Mouse (Mus musculus) left cerebral cortex, adult 9 months (tissue): ENCODE results near the gene Ern1.
"Not testable (repeated sequence)": the region's sequence is repeated elsewhere in the genome, so short reads cannot be mapped to it uniquely, and the experiment has no call there.

Source experiments
- DNase-seq, 2 experiments: peaks; one replicate each; pipeline ENCODE4 v3.0.0; 2022; ENCODE audit warnings: low spot score in 2 of 2

Ern1 gene

GRCm38 (mm10) chr11:106437543-106437942, 50.1 kb downstream of the Ern1 start:
- DNase-seq: no peak

- DNase-seq: no peak
Observed at GRCm38 (mm10) chr11:106437039-106437438, 50.6 kb downstream of the Ern1 start.

- no peak for DNase-seq
Observed at GRCm38 (mm10) chr11:106430392-106430791, 57.3 kb downstream of the Ern1 start.

GRCm38 (mm10) chr11:106429689-106430088, 58.0 kb downstream of the Ern1 start:
- no peak for DNase-seq

- no peak for DNase-seq
Observed at GRCm38 (mm10) chr11:106428556-106428955, 59.1 kb downstream of the Ern1 start.

- no peak for DNase-seq
Observed at GRCm38 (mm10) chr11:106428106-106428505, 59.5 kb downstream of the Ern1 start.

GRCm38 (mm10) chr11:106426447-106426846, 61.2 kb downstream of the Ern1 start:
- DNase-seq: no peak

GRCm38 (mm10) chr11:106425201-106425600, 62.5 kb downstream of the Ern1 start:
- DNase-seq: no peak

GRCm38 (mm10) chr11:106419262-106420102, 68.2 kb downstream of the Ern1 start:
- no peak for DNase-seq

GRCm38 (mm10) chr11:106418622-106419196, 68.9 kb downstream of the Ern1 start:
- DNase-seq: peak; percentile 48 to 90

GRCm38 (mm10) chr11:106417860-106418259, 69.8 kb downstream of the Ern1 start:
- DNase-seq: no peak

GRCm38 (mm10) chr11:106416331-106416730, 71.3 kb downstream of the Ern1 start:
- DNase-seq: no peak

GRCm38 (mm10) chr11:106412641-106413360, 74.9 kb downstream of the Ern1 start:
- no peak for DNase-seq

GRCm38 (mm10) chr11:106411157-106411556, 76.5 kb downstream of the Ern1 start:
- DNase-seq: no peak

GRCm38 (mm10) chr11:106410507-106410906, 77.1 kb downstream of the Ern1 start:
- DNase-seq: no peak

GRCm38 (mm10) chr11:106410011-106410410, 77.6 kb downstream of the Ern1 start:
- DNase-seq: no peak

- no peak for DNase-seq
Observed at GRCm38 (mm10) chr11:106398481-106398880, 89.2 kb downstream of the Ern1 start.

GRCm38 (mm10) chr11:106397656-106398055, 90.0 kb downstream of the Ern1 start:
- DNase-seq: peak in 1 of 2 experiments; percentile 20

GRCm38 (mm10) chr11:106394055-106394454, 93.6 kb downstream of the Ern1 start:
- not testable (repeated sequence) for DNase-seq

GRCm38 (mm10) chr11:106393331-106393616, 94.4 kb downstream of the Ern1 start:
- DNase-seq: no peak

- no peak for DNase-seq
Observed at GRCm38 (mm10) chr11:106392597-106393330, 94.9 kb downstream of the Ern1 start.

- DNase-seq: peak in 1 of 2 experiments; percentile 74
Observed at GRCm38 (mm10) chr11:106391546-106392188, 96.0 kb downstream of the Ern1 start.
